Mouse (Mus musculus) right cerebral cortex, postnatal 36 days (tissue): ENCODE results near the gene Onecut3.

ENCODE experiments used
- DNase-seq, 2 experiments: peaks; one replicate each; pipeline ENCODE4 v3.0.0; 2022; ENCODE audit warnings: low spot score in 2 of 2, mixed read lengths in 1 of 2

Gene Onecut3

GRCm38 (mm10) chr10:80494732-80495131, at the start of gene Onecut3:
TSS of gene Onecut3 (plus strand) at chr10:80494835.
- DNase-seq: no peak

- no peak for DNase-seq
Observed at GRCm38 (mm10) chr10:80445052-80445451, 49.6 kb upstream of the Onecut3 start.

- peak; percentile 54 to 67 for DNase-seq
Observed at GRCm38 (mm10) chr10:80445898-80446601, 48.6 kb upstream of the Onecut3 start.

- no peak for DNase-seq
Observed at GRCm38 (mm10) chr10:80450599-80450998, 44.0 kb upstream of the Onecut3 start.

- DNase-seq: no peak
Observed at GRCm38 (mm10) chr10:80453601-80454000, 41.0 kb upstream of the Onecut3 start.

GRCm38 (mm10) chr10:80454781-80455180, 39.9 kb upstream of the Onecut3 start:
- DNase-seq: no peak

GRCm38 (mm10) chr10:80455697-80456096, 38.9 kb upstream of the Onecut3 start:
- no peak for DNase-seq

GRCm38 (mm10) chr10:80459236-80459635, 35.4 kb upstream of the Onecut3 start:
- no peak for DNase-seq

GRCm38 (mm10) chr10:80459671-80460070, 35.0 kb upstream of the Onecut3 start:
- no peak for DNase-seq

- no peak for DNase-seq
Observed at GRCm38 (mm10) chr10:80460324-80460723, 34.3 kb upstream of the Onecut3 start.

GRCm38 (mm10) chr10:80461346-80461745, 33.3 kb upstream of the Onecut3 start:
- no peak for DNase-seq

- DNase-seq: no peak
Observed at GRCm38 (mm10) chr10:80464381-80465035, 30.1 kb upstream of the Onecut3 start.

- no peak for DNase-seq
Observed at GRCm38 (mm10) chr10:80465066-80465465, 29.6 kb upstream of the Onecut3 start.

- peak; percentile 80 to 81 for DNase-seq
Observed at GRCm38 (mm10) chr10:80475290-80475959, 19.2 kb upstream of the Onecut3 start.

GRCm38 (mm10) chr10:80478531-80478930, 16.1 kb upstream of the Onecut3 start:
- no peak for DNase-seq

- DNase-seq: no peak
Observed at GRCm38 (mm10) chr10:80481002-80481401, 13.6 kb upstream of the Onecut3 start.

GRCm38 (mm10) chr10:80486862-80487379, 7.7 kb upstream of the Onecut3 start:
- no peak for DNase-seq

- DNase-seq: no peak
Observed at GRCm38 (mm10) chr10:80490051-80490450, 4.6 kb upstream of the Onecut3 start.

GRCm38 (mm10) chr10:80495901-80496300, 1.3 kb downstream of the Onecut3 start:
- no peak for DNase-seq

- DNase-seq: no peak
Observed at GRCm38 (mm10) chr10:80496421-80496820, 1.8 kb downstream of the Onecut3 start.

GRCm38 (mm10) chr10:80502291-80502690, 7.7 kb downstream of the Onecut3 start:
- DNase-seq: no peak

GRCm38 (mm10) chr10:80502819-80503314, 8.2 kb downstream of the Onecut3 start:
- DNase-seq: no peak
